Mouse (Mus musculus) forebrain, embryonic 11.5 days (tissue): ENCODE results near the gene Ank. TPM values are rescaled to one million over a fixed set of nuclear protein-coding genes. Genes with fewer than 3 reads are reported as not detected.

Experiments used
- ATAC-seq: fragments of 200-750 bp; cut with Nextera tagmentation; replicated peaks from 2 replicates; pipeline ENCODE4 v1.8.0; 2017; ENCODE audit warnings: moderate TSS enrichment; ENCODE audit not compliant: low FRiP score
- DNase-seq: peaks from one replicate; pipeline ENCODE4 v3.0.0-alpha.2; 2017; ENCODE audit warnings: low spot score
- H3K27ac ChIP-seq: fragments of 300-500 bp; sonication (generic); 2 replicates; pipeline ENCODE4 v1.5.1; 2014; ENCODE audit warnings: low read depth, low read length
- H3K27me3 ChIP-seq: fragments of 300-500 bp; sonication (generic); 2 replicates; pipeline ENCODE4 v1.6.1; 2014; ENCODE audit warnings: mild to moderate bottlenecking, low read length, mixed read lengths; ENCODE audit not compliant: control insufficient read depth, insufficient read depth
- H3K36me3 ChIP-seq: fragments of 300-500 bp; sonication (generic); 2 replicates; pipeline ENCODE4 v1.6.1; 2014; ENCODE audit warnings: mild to moderate bottlenecking, low read length, moderate library complexity, mixed read lengths; ENCODE audit not compliant: control insufficient read depth, insufficient read depth
- H3K4me1 ChIP-seq: fragments of 300-500 bp; sonication (generic); replicated peaks from 2 replicates; pipeline ENCODE4 v1.6.1; 2014; ENCODE audit warnings: low read length, mixed read lengths; ENCODE audit not compliant: control insufficient read depth, insufficient read depth
- H3K4me2 ChIP-seq: fragments of 300-500 bp; sonication (generic); 2 replicates; pipeline ENCODE4 v1.6.1; 2014; ENCODE audit warnings: low read depth, mild to moderate bottlenecking, low read length, moderate library complexity, mixed read lengths; ENCODE audit not compliant: severe bottlenecking
- H3K4me3 ChIP-seq: fragments of 300-500 bp; sonication (generic); 2 replicates; pipeline ENCODE4 v1.5.1; 2014; ENCODE audit warnings: low read depth, low read length
- H3K9ac ChIP-seq: fragments of 300-500 bp; sonication (generic); 2 replicates; pipeline ENCODE4 v1.6.1; 2014; ENCODE audit warnings: low read length
- H3K9me3 ChIP-seq: fragments of 300-500 bp; sonication (generic); 2 replicates; pipeline ENCODE4 v1.6.1; 2016; ENCODE audit warnings: low read length, mixed read lengths; ENCODE audit not compliant: control insufficient read depth
- WGBS: fragments of 180-500 bp; shearing (Covaris S2); extraction: QIAGEN DNeasy Blood & Tissue Kit; methylation state at CpG from one replicate; pipeline ENCODE4 v1.1.7; 2014; 5-methylcytosine and 5-hydroxymethylcytosine counted together
- polyA plus RNA-seq: library from polyadenylated mRNA; unstranded; fragments of >200 nt; fragmentation: Nextera tagmentation; extraction: Ambion mirVana; gene quantifications from 2 replicates; pipeline ENCODE4 v1.2.1, GENCODE M21; 2014

Gene Ank
- polyA plus RNA-seq, 1 experiment from 2014 or later = 6.8 TPM

DNA sequence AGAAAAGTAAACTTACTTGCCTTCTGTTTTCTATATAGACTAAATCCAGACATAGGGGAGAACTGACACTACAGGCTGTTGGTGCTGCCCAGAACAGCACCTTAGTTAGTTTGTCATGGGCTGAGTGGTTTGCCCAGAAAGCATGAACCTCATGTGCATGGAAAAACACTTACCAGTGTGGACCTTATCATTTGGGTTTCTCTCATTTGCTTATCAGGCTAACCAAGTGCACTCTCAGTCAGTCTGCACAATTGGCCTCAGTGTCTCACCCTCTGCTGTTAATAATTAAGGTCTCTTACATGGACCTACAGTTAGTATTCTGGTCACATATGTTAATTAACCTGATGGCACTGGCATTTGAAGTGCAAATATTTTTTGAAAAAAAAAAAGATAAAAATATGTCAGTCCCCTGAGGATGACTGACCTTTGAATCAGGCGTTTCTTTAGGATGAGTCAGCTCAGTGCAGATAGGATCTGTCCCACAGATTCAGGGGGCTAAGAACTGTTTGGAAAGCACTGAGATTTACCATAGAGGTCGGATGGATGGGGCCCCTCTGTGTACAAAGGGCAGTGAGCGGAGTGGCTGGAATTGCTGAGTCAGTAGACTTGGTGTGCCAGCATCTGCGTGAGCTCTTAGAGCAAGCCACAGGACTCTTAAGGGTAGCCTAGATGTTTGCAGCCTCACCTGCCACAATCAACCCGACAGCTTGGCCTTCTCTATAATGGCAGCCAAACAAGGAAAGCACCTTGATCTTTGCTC is 39.8 kb downstream of the Ank start:
- WGBS = 75% methylated on average over 5 of the region's 5 CpGs
- H3K9me3 ChIP-seq = no peaks in the 10 kb centered on the region

DNA sequence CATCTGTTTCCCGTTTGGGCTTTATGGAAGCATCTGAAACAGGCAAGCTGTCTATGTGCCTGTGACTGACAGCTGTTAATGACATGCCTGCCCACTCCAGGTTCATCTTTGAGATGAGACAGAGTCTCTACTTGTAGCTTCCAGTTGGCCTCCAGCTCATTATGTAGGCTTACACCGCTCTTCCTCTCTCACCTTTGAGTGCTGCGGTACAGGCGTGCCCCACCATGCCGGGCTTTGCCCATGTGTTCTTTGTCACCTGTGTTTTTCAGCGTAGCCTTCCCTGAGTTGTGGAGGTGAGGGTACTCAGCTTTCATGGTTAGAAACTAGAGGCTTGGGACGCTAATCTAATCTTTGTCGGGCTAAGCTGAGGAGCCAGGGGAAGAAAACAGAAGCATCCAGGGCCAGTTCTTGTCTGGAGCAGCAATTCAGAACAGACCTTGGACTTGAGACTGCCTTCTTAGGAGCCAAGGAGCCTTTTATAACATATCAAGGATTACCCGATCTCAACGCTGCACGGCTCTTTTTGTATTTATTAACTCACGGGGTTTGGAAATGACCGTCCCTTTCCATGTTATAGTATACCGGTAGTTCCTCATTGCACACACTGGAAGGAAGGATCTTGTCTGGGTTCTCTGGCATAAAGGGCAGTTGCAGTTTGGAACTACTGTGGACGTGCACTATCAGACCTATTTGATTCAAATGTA is 40.6 kb downstream of the Ank start:
- no peak overlapping the region for H3K27ac ChIP-seq
- no peak overlapping the region for H3K4me3 ChIP-seq
- 88% methylated on average over 15 of the region's 15 CpGs for WGBS
- 0 out of 2 replicates have a peak, but pooled peaks cover 2% of the 10 kb centered on the region for H3K4me1 ChIP-seq
- DNase-seq (no peak), ATAC-seq (no peak)
- no peaks in the 10 kb centered on the region for H3K36me3 ChIP-seq
- no peak overlapping the region for H3K9ac ChIP-seq
- no peak overlapping the region for H3K4me2 ChIP-seq
- H3K27me3 ChIP-seq = no peaks in the 10 kb centered on the region
- H3K9me3 ChIP-seq = no peaks in the 10 kb centered on the region

More for the DNA sequence above, 39.8 kb downstream of the Ank start:
- H3K36me3 ChIP-seq = no peaks in the 10 kb centered on the region
- no peak overlapping the region for H3K4me2 ChIP-seq
- no peak overlapping the region for H3K9ac ChIP-seq
- H3K4me3 ChIP-seq = no peak overlapping the region
- DNase-seq (no peak), ATAC-seq (no peak)
- H3K27ac ChIP-seq = no peak overlapping the region
- 0 out of 2 replicates have a peak, but pooled peaks cover 2% of the 10 kb centered on the region for H3K4me1 ChIP-seq
- H3K27me3 ChIP-seq = no peaks in the 10 kb centered on the region

GRCm38 (mm10) chr15:27508169-27508568 is 41.7 kb downstream of the Ank start:
- 91% methylated on average over 7 of the region's 7 CpGs for WGBS
- no peak overlapping the region for H3K4me3 ChIP-seq

GRCm38 (mm10) chr15:27508982-27509381 is 42.5 kb downstream of the Ank start:
- ATAC-seq (no peak), DNase-seq (no peak)
- H3K36me3 ChIP-seq = no peaks in the 10 kb centered on the region
- WGBS = 96% methylated on average over 17 of the region's 17 CpGs
- 0 out of 2 replicates have a peak, but pooled peaks cover 2% of the 10 kb centered on the region for H3K4me1 ChIP-seq
- H3K9ac ChIP-seq = no peak overlapping the region
- H3K27ac ChIP-seq = no peak overlapping the region
- no peaks in the 10 kb centered on the region for H3K27me3 ChIP-seq
- H3K4me3 ChIP-seq = no peak overlapping the region
- H3K4me2 ChIP-seq = no peak overlapping the region
- H3K9me3 ChIP-seq = no peaks in the 10 kb centered on the region

More at GRCm38 (mm10) chr15:27508169-27508568, 41.7 kb downstream of the Ank start:
- Histone ChIP-seq H3K27me3 (no peaks in the 10 kb centered on the region), H3K9ac (no peak overlapping the region), H3K36me3 (no peaks in the 10 kb centered on the region), H3K4me1 (0 out of 2 replicates have a peak, but pooled peaks cover 2% of the 10 kb centered on the region), H3K27ac (no peak overlapping the region), H3K4me2 (no peak overlapping the region), H3K9me3 (no peaks in the 10 kb centered on the region)
- DNase-seq (no peak), ATAC-seq (no peak)

- H3K27me3 ChIP-seq = no peaks in the 10 kb centered on the region
- H3K36me3 ChIP-seq = no peaks in the 10 kb centered on the region
- H3K27ac ChIP-seq = no peak overlapping the region
- DNase-seq (no peak), ATAC-seq (no peak)
- H3K9me3 ChIP-seq = no peaks in the 10 kb centered on the region
- no peaks in the 10 kb centered on the region for H3K4me1 ChIP-seq
- no peak overlapping the region for H3K4me2 ChIP-seq
- H3K4me3 ChIP-seq = no peak overlapping the region
- H3K9ac ChIP-seq = no peak overlapping the region
- 24% methylated on average over 1 of the region's 1 CpGs for WGBS
Observed at GRCm38 (mm10) chr15:27516927-27517326, 50.5 kb downstream of the Ank start.

DNA sequence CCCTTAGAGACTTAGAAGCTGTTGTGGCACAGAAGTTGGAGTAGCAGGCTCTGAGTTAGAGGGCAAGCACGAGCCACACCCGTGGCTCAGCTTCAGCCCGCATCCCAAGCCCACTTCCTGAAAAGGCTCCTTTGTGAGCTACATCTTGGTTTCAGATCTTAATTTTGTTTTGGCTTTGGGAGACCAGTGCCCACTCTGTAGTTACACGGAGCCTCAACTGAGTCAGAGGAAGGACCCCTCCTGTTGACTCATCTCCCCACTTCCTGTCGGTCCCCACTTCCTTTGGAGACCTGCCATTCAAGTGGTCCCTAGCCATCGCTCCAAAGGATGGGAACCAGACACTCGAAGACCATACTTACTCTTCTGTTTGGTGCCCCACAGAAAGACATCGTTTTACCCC is 51.5 kb downstream of the Ank start:
- H3K4me3 ChIP-seq = no peak overlapping the region
- 88% methylated on average over 8 of the region's 8 CpGs for WGBS

DNA sequence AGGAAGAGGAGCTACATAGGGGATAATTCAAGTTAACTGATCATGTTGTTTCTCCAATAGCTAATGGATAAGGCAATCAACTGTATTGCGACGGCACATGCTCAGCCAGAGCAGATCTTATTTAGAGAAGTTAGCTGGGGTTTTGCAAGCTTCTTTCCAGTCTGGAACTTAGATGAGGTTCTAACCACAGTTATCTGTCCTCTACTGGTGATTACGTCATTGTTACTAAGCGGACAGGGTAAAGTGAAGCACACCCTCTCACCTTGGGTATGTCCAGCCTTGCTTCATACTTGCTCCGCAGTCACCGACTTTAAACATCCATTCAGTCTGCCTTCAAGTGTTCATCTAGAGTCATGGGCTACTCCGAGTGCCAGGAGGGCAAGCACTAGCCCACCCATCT is 53.4 kb downstream of the Ank start:
- Histone ChIP-seq H3K27me3 (no peaks in the 10 kb centered on the region), H3K27ac (no peak overlapping the region), H3K9me3 (no peaks in the 10 kb centered on the region), H3K4me2 (no peak overlapping the region), H3K4me3 (no peak overlapping the region), H3K4me1 (no peaks in the 10 kb centered on the region), H3K36me3 (no peaks in the 10 kb centered on the region), H3K9ac (no peak overlapping the region)
- ATAC-seq = no peak
- DNase-seq = no peak
- 98% methylated on average over 7 of the region's 7 CpGs for WGBS

More for the DNA sequence above, 51.5 kb downstream of the Ank start:
- Histone ChIP-seq H3K27me3 (no peaks in the 10 kb centered on the region), H3K36me3 (no peaks in the 10 kb centered on the region), H3K9ac (no peak overlapping the region), H3K4me1 (no peaks in the 10 kb centered on the region), H3K27ac (no peak overlapping the region), H3K4me2 (no peak overlapping the region), H3K9me3 (no peaks in the 10 kb centered on the region)
- no peak for ATAC-seq
- DNase-seq = no peak

- Histone ChIP-seq H3K4me2 (no peak overlapping the region), H3K4me3 (no peak overlapping the region), H3K4me1 (no peaks in the 10 kb centered on the region), H3K36me3 (no peaks in the 10 kb centered on the region), H3K9ac (no peak overlapping the region), H3K9me3 (no peaks in the 10 kb centered on the region), H3K27ac (no peak overlapping the region), H3K27me3 (no peaks in the 10 kb centered on the region)
- no peak for ATAC-seq
- DNase-seq = no peak
- WGBS = 91% methylated on average over 12 of the region's 12 CpGs
Observed at GRCm38 (mm10) chr15:27525233-27526005, 58.9 kb downstream of the Ank start.
